Mouse (Mus musculus): ENCODE results near the gene Gm49403.

- no peak for TF ChIP-seq CTCF (IDR thresholded peaks at IDR 0.05; ENCODE audit: low read depth)
- TF ChIP-seq EP300 (IDR thresholded peaks at IDR 0.05; ENCODE audit: low read depth) = no peak
Observed at GRCm38 (mm10) chr19:8838041-8838730, 45.5 kb upstream of the Gm49403 start.

Data from heart, postnatal 0 days (tissue).